Mouse (Mus musculus): ENCODE data around the gene Rcn3. TPM values are rescaled to one million over a fixed set of nuclear protein-coding genes. Genes with fewer than 3 reads are reported as not detected.

The Rcn3 gene
- total and polyA plus RNA-seq, 3 experiments: 16.0 to 43.0 TPM; not detected in 1

- TF ChIP-seq NRF1 (IDR thresholded peaks at IDR 0.05; ENCODE audit: insufficient read depth, low read depth, low read length, poor library complexity, severe bottlenecking): no peak
- no peak for TF ChIP-seq CHD1 (IDR thresholded peaks at IDR 0.05; ENCODE audit: low read depth, low read length)
- TF ChIP-seq TBP (IDR thresholded peaks at IDR 0.05; ENCODE audit: low read depth, low read length): 0 out of 2 replicates have a peak, but pooled peaks have one; percentile 28
- TF ChIP-seq POLR2A (IDR thresholded peaks at IDR 0.05; ENCODE audit: control insufficient read depth in 1 of 2, insufficient read depth in 1 of 2, low read depth in 1 of 2, low read length in 2 of 2, poor library complexity in 1 of 2): peak; percentile 10 to 64; a peak in 2 of 4 replicates
- Histone ChIP-seq H3K9me3 (replicated peaks; ENCODE audit: insufficient read depth, low read length) (no peaks in the 10 kb centered on the region), H3K27ac (ENCODE audit: control insufficient read depth, low read depth, low read length) (peak overlapping the region; percentile 23; the same call in 1 of the 2 replicates), H3K79me2 (ENCODE audit: control insufficient read depth, insufficient read depth, low read length, poor library complexity) (peaks cover 35% of the 10 kb centered on the region), H3K9ac (ENCODE audit: control insufficient read depth, low read depth, low read length, poor library complexity, severe bottlenecking) (peak overlapping the region; percentile 91), H3K4me1 (ENCODE audit: control insufficient read depth in 1 of 2, insufficient read depth in 2 of 2, low read length in 2 of 2) (peaks cover 0 to 22% of the 10 kb centered on the region in 2 experiments; a peak in 2 of 4 replicates), H3K4me3 (ENCODE audit: control insufficient read depth in 1 of 2, insufficient read depth in 1 of 2, low read depth in 2 of 2, low read length in 2 of 2) (peak overlapping the region in 1 of 2 experiments; percentile 84; a peak in 1 of 4 replicates), H3K27me3 (ENCODE audit: control insufficient read depth in 1 of 2, insufficient read depth in 2 of 2, low read length in 2 of 2) (no peaks in the 10 kb centered on the region), H3K36me3 (ENCODE audit: control insufficient read depth in 1 of 2, insufficient read depth in 2 of 2, low read length in 2 of 2) (peaks cover 7 to 17% of the 10 kb centered on the region in 2 experiments)
- DNase-seq (ENCODE audit: low read depth, low spot score): peak; percentile 74
These were observed 29.4 kb upstream of the Rcn3 start for GRCm38 (mm10) chr7:45121404-45121803.

GRCm38 (mm10) chr7:45119780-45120709 lies 28.0 kb upstream of the Rcn3 start:
- TF ChIP-seq KAT2A (conservative IDR thresholded peaks at IDR 0.05; ENCODE audit: low read depth, low read length) (no peak), POLR2A (IDR thresholded peaks at IDR 0.05; ENCODE audit: control insufficient read depth in 1 of 2, insufficient read depth in 1 of 2, low read depth in 1 of 2, low read length in 2 of 2, poor library complexity in 1 of 2) (peak in 1 of 2 experiments; percentile 26; a peak in 1 of 4 replicates)
- Histone ChIP-seq H3K27ac (ENCODE audit: control insufficient read depth, low read depth, low read length) (no peak overlapping the region; the same call in 1 of the 2 replicates), H3K4me3 (ENCODE audit: control insufficient read depth in 1 of 2, insufficient read depth in 1 of 2, low read depth in 2 of 2, low read length in 2 of 2) (no peak overlapping the region), H3K4me1 (ENCODE audit: control insufficient read depth in 1 of 2, insufficient read depth in 2 of 2, low read length in 2 of 2) (peaks cover 0 to 22% of the 10 kb centered on the region in 2 experiments; a peak in 2 of 4 replicates), H3K27me3 (ENCODE audit: control insufficient read depth in 1 of 2, insufficient read depth in 2 of 2, low read length in 2 of 2) (no peaks in the 10 kb centered on the region), H3K9ac (ENCODE audit: control insufficient read depth, low read depth, low read length, poor library complexity, severe bottlenecking) (no peak overlapping the region), H3K36me3 (ENCODE audit: control insufficient read depth in 1 of 2, insufficient read depth in 2 of 2, low read length in 2 of 2) (peaks cover 3 to 13% of the 10 kb centered on the region in 2 experiments; a peak in 3 of 4 replicates), H3K9me3 (replicated peaks; ENCODE audit: insufficient read depth, low read length) (no peaks in the 10 kb centered on the region), H3K79me2 (ENCODE audit: control insufficient read depth, insufficient read depth, low read length, poor library complexity) (peaks cover 25% of the 10 kb centered on the region)
- DNase-seq (ENCODE audit: low read depth, low spot score): peak; percentile 57

- H3K79me2 ChIP-seq (ENCODE audit: control insufficient read depth, insufficient read depth, low read length, poor library complexity): peaks cover 17% of the 10 kb centered on the region
These were observed 26.3 kb upstream of the Rcn3 start for GRCm38 (mm10) chr7:45118336-45118735.

More at GRCm38 (mm10) chr7:45118336-45118735, 26.3 kb upstream of the Rcn3 start:
- Histone ChIP-seq H3K36me3 (ENCODE audit: control insufficient read depth in 1 of 2, insufficient read depth in 2 of 2, low read length in 2 of 2) (peaks cover 3 to 17% of the 10 kb centered on the region in 2 experiments; a peak in 3 of 4 replicates), H3K9ac (ENCODE audit: control insufficient read depth, low read depth, low read length, poor library complexity, severe bottlenecking) (no peak overlapping the region), H3K9me3 (replicated peaks; ENCODE audit: insufficient read depth, low read length) (no peaks in the 10 kb centered on the region), H3K4me1 (ENCODE audit: control insufficient read depth in 1 of 2, insufficient read depth in 2 of 2, low read length in 2 of 2) (peaks cover 3 to 28% of the 10 kb centered on the region in 2 experiments), H3K27ac (ENCODE audit: control insufficient read depth, low read depth, low read length) (no peak overlapping the region), H3K27me3 (ENCODE audit: control insufficient read depth in 1 of 2, insufficient read depth in 2 of 2, low read length in 2 of 2) (no peaks in the 10 kb centered on the region), H3K4me3 (ENCODE audit: control insufficient read depth in 1 of 2, insufficient read depth in 1 of 2, low read depth in 2 of 2, low read length in 2 of 2) (no peak overlapping the region)
- TF ChIP-seq CHD2 (IDR thresholded peaks at IDR 0.05; ENCODE audit: low read length) (no peak), BHLHE40 (IDR thresholded peaks at IDR 0.05; ENCODE audit: borderline replicate concordance, low read depth, low read length) (no peak), GABPA (IDR thresholded peaks at IDR 0.05; ENCODE audit: low read depth, low read length) (no peak), SIN3A (IDR thresholded peaks at IDR 0.05; ENCODE audit: low read length) (no peak), TCF12 (IDR thresholded peaks at IDR 0.05; ENCODE audit: low read depth, low read length) (no peak), MAX (IDR thresholded peaks at IDR 0.05; ENCODE audit: low read length) (no peak), POLR2AphosphoS5 (IDR thresholded peaks at IDR 0.05; ENCODE audit: borderline replicate concordance, low read depth, low read length) (no peak), KAT2A (conservative IDR thresholded peaks at IDR 0.05; ENCODE audit: low read depth, low read length) (no peak), TBP (IDR thresholded peaks at IDR 0.05; ENCODE audit: low read depth, low read length) (no peak), SMC3 (IDR thresholded peaks at IDR 0.05; ENCODE audit: low read depth, low read length) (no peak), JUND (IDR thresholded peaks at IDR 0.05; ENCODE audit: low read depth, low read length) (no peak), ZKSCAN1 (IDR thresholded peaks at IDR 0.05; ENCODE audit: low read depth, low read length) (no peak), MYC (IDR thresholded peaks at IDR 0.05; ENCODE audit: low read depth, low read length) (no peak), MAFK (IDR thresholded peaks at IDR 0.05; ENCODE audit: borderline replicate concordance, low read depth, low read length) (no peak)
- no peak for DNase-seq (ENCODE audit: low read depth, low spot score)

All from MEL (cell line).